Mouse (Mus musculus) forebrain, embryonic 16.5 days (tissue): ENCODE measurements around the gene Tspan15. TPM values are rescaled to one million over a fixed set of nuclear protein-coding genes. Genes with fewer than 3 reads are reported as not detected.

ENCODE experiments used
- ATAC-seq: fragments of 200-750 bp; cut with Nextera tagmentation; 2 replicates; pipeline ENCODE4 v1.8.0; 2017; ENCODE audit warnings: mild to moderate bottlenecking, moderate library complexity
- H3K27ac ChIP-seq: fragments of 300-500 bp; sonication (generic); 2 replicates; pipeline ENCODE4 v1.5.1; 2014; ENCODE audit warnings: low read length, control low read depth
- H3K27me3 ChIP-seq: fragments of 300-500 bp; sonication (generic); replicated peaks from 2 replicates; pipeline ENCODE4 v1.6.1; 2014; ENCODE audit warnings: low read length; ENCODE audit not compliant: control insufficient read depth, insufficient read depth
- H3K36me3 ChIP-seq: fragments of 300-500 bp; sonication (generic); 2 replicates; pipeline ENCODE4 v1.6.1; 2014; ENCODE audit not compliant: control insufficient read depth, insufficient read depth
- H3K4me1 ChIP-seq: fragments of 300-500 bp; sonication (generic); replicated peaks from 2 replicates; pipeline ENCODE4 v1.6.1; 2014; ENCODE audit warnings: low read length; ENCODE audit not compliant: control insufficient read depth, insufficient read depth
- H3K4me2 ChIP-seq: fragments of 300-500 bp; sonication (generic); 2 replicates; pipeline ENCODE4 v1.6.1; 2014; ENCODE audit warnings: mild to moderate bottlenecking, low read length, control low read depth
- H3K4me3 ChIP-seq: fragments of 300-500 bp; sonication (generic); replicated peaks from 2 replicates; pipeline ENCODE4 v1.5.1; 2014; ENCODE audit warnings: mild to moderate bottlenecking, low read length, control low read depth
- H3K9ac ChIP-seq: fragments of 300-500 bp; sonication (generic); replicated peaks from 2 replicates; pipeline ENCODE4 v1.6.1; 2014; ENCODE audit warnings: low read depth, low read length, control low read depth
- H3K9me3 ChIP-seq: fragments of 300-500 bp; sonication (generic); 2 replicates; pipeline ENCODE4 v1.6.1; 2016; ENCODE audit warnings: low read length; ENCODE audit not compliant: control insufficient read depth
- WGBS: fragments of 180-500 bp; shearing (Covaris S2); extraction: QIAGEN DNeasy Blood & Tissue Kit; methylation state at CpG from one replicate; pipeline ENCODE4 v1.1.7; 2014; 5-methylcytosine and 5-hydroxymethylcytosine counted together
- polyA plus RNA-seq: library from polyadenylated mRNA; unstranded; fragments of >200 nt; fragmentation: Nextera tagmentation; extraction: Ambion mirVana; gene quantifications from 2 replicates; pipeline ENCODE4 v1.2.1, GENCODE M21; 2015

Gene Tspan15
- polyA plus RNA-seq, 1 experiment from 2014 or later, result 15.4 TPM

DNA sequence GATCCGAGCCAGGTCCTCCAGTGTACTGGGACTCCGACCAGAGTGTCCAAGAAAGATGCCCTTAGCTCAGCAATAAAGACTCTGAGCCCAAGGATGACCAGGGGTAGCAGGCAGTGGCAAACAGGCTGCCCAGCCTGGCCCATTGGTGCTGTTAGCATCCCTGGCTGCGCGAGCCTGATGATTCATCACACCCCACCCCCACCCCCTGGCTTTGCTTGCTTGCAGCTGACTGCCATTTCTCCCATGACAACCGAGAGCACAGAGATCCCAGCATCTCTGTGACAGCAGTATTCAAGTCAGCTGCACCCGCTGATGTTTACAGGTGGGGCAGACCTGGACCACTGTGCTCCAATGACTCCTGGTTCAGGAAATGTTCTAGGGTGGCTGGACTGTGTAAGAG is 28.5 kb downstream of the Tspan15 start:
- 86% methylated on average over 6 of the region's 6 CpGs for WGBS
- H3K36me3 ChIP-seq, result no peaks in the 10 kb centered on the region
- no peak overlapping the region for H3K4me3 ChIP-seq
- no peak overlapping the region for H3K27ac ChIP-seq
- no peak for ATAC-seq
- no peak overlapping the region for H3K4me2 ChIP-seq
- no peaks in the 10 kb centered on the region for H3K27me3 ChIP-seq
- no peaks in the 10 kb centered on the region for H3K9me3 ChIP-seq
- no peaks in the 10 kb centered on the region for H3K4me1 ChIP-seq
- H3K9ac ChIP-seq, result no peak overlapping the region

DNA sequence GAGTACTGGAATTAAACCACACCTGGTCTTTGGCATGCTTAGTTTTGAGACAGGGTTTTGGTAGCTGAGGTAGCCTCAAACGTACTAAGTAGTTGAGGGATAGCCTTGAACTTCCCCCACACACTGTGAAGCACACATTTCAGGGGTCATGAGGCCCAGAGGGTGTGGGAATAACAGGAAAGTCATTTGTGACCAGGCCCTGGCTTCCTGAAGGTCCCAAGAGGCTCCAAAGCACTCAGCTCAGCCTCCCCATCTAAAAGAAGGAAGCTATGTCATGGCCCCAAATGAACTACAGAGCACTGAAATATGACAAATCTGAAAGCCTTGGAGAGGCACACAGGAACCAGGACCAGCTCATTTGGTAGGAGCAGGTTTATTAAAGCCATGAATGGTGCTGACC is 32.2 kb downstream of the Tspan15 start:
- Histone ChIP-seq H3K4me2 (no peak overlapping the region), H3K4me1 (peaks cover 11% of the 10 kb centered on the region), H3K27me3 (no peaks in the 10 kb centered on the region), H3K36me3 (no peaks in the 10 kb centered on the region), H3K27ac (no peak overlapping the region), H3K4me3 (no peak overlapping the region), H3K9me3 (no peaks in the 10 kb centered on the region), H3K9ac (no peak overlapping the region)
- ATAC-seq, result no peak
- WGBS, result 73% methylated on average over 1 of the region's 1 CpGs

GRCm38 (mm10) chr10:62197403-62197802 is 33.6 kb downstream of the Tspan15 start:
- Histone ChIP-seq H3K4me3 (no peak overlapping the region), H3K9me3 (no peaks in the 10 kb centered on the region), H3K27me3 (no peaks in the 10 kb centered on the region), H3K27ac (no peak overlapping the region), H3K36me3 (no peaks in the 10 kb centered on the region), H3K4me1 (peaks cover 24% of the 10 kb centered on the region), H3K4me2 (no peak overlapping the region), H3K9ac (no peak overlapping the region)
- 64% methylated on average over 4 of the region's 4 CpGs for WGBS
- no peak for ATAC-seq

- Histone ChIP-seq H3K9ac (no peak overlapping the region), H3K27ac (no peak overlapping the region), H3K4me2 (no peak overlapping the region), H3K4me3 (no peak overlapping the region), H3K4me1 (peaks cover 24% of the 10 kb centered on the region), H3K27me3 (no peaks in the 10 kb centered on the region), H3K36me3 (no peaks in the 10 kb centered on the region), H3K9me3 (no peaks in the 10 kb centered on the region)
- ATAC-seq, result no peak
- whole genome bisulfite sequencing, result 72% methylated on average over 7 of the region's 7 CpGs
These were observed 35.7 kb downstream of the Tspan15 start for GRCm38 (mm10) chr10:62195376-62195775.

GRCm38 (mm10) chr10:62194946-62195345 is 36.1 kb downstream of the Tspan15 start:
- H3K27me3 ChIP-seq, result no peaks in the 10 kb centered on the region
- no peak overlapping the region for H3K27ac ChIP-seq
- H3K4me1 ChIP-seq, result peaks cover 24% of the 10 kb centered on the region
- ATAC-seq, result no peak
- H3K4me2 ChIP-seq, result no peak overlapping the region
- H3K9me3 ChIP-seq, result no peaks in the 10 kb centered on the region
- H3K36me3 ChIP-seq, result no peaks in the 10 kb centered on the region
- H3K4me3 ChIP-seq, result no peak overlapping the region
- no peak overlapping the region for H3K9ac ChIP-seq
- 74% methylated on average over 6 of the region's 6 CpGs for WGBS

DNA sequence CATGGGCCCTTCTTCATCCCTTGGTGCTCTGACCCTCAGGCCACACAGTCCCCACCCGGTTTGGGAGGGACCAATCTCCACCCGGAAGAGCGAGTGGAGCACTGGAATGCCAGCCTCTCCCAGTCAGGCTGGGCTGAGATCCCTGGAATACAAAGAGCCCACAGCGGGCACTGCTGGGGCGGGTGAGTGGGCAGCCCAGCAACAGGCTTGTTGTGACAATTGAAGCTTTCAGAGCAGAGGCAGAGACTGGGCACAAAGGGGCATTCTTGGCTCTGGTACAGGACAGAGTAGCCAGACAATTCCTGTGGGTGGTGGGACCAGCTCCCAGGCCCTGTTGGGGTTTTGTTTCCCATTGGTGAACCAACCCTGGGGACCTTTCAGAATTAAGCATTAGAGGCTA is 36.6 kb downstream of the Tspan15 start:
- H3K27me3 ChIP-seq, result no peaks in the 10 kb centered on the region
- ATAC-seq, result peak; percentile 88
- no peaks in the 10 kb centered on the region for H3K9me3 ChIP-seq
- H3K27ac ChIP-seq, result 0 out of 2 replicates have a peak overlapping the region, but pooled peaks have one; percentile 32
- peaks cover 24% of the 10 kb centered on the region for H3K4me1 ChIP-seq
- H3K4me2 ChIP-seq, result no peak overlapping the region
- H3K9ac ChIP-seq, result no peak overlapping the region
- no peak overlapping the region for H3K4me3 ChIP-seq
- WGBS, result 29% methylated on average over 5 of the region's 5 CpGs
- no peaks in the 10 kb centered on the region for H3K36me3 ChIP-seq

DNA sequence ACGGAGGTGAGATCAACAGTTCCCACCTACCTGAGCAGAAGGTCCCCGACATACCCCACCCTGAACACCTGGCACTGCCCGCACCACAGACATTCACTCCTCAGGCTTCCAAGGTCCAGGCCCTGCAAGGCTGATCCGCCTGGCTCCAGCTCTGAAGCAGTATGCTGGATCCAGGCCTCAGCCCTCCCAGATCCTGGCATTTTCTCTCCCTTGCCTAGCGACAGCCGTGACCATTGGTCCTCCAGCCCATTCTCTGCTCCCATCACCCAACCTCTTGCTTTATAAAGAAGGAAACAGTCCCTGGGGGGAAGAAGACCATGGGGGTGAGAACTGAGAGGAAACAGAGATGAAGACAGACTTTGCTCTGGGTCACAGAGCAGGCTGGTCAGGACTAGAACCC is 37.0 kb downstream of the Tspan15 start:
- Histone ChIP-seq H3K36me3 (no peaks in the 10 kb centered on the region), H3K27me3 (no peaks in the 10 kb centered on the region), H3K9ac (no peak overlapping the region), H3K4me2 (no peak overlapping the region), H3K4me1 (peaks cover 24% of the 10 kb centered on the region), H3K27ac (0 out of 2 replicates have a peak overlapping the region, but pooled peaks have one; percentile 32), H3K9me3 (no peaks in the 10 kb centered on the region), H3K4me3 (no peak overlapping the region)
- ATAC-seq, result peak; percentile 41; the same call in 1 of the 2 replicates
- 70% methylated on average over 6 of the region's 6 CpGs for WGBS

DNA sequence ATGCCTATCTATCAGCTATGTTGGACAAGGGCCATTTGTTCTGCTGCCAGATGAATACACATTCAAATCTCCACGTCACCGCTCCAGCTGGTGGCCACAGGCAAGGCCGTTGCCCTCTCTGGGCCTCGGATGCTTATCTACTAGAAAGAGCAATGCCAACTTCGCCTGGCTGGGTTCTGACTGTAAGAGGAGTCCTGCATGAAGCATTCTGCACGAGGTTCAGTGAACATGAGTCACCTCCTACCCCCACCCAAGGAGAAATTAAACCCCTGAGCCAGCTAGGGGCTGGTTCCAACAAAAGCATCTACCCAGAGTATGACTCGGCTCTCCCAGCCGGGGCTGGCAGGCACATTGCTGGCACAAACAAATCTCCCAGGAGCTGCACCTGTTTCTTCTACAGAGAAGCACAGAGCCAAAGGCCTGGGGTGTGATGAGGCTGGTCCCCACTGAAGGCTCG is 38.3 kb downstream of the Tspan15 start:
- Histone ChIP-seq H3K4me1 (peaks cover 24% of the 10 kb centered on the region), H3K4me2 (no peak overlapping the region), H3K4me3 (no peak overlapping the region), H3K27me3 (no peaks in the 10 kb centered on the region), H3K36me3 (no peaks in the 10 kb centered on the region), H3K9me3 (no peaks in the 10 kb centered on the region), H3K9ac (no peak overlapping the region), H3K27ac (no peak overlapping the region)
- peak; percentile 61 for ATAC-seq
- 38% methylated on average over 9 of the region's 9 CpGs for WGBS

- H3K27ac ChIP-seq, result no peak overlapping the region
- H3K27me3 ChIP-seq, result no peaks in the 10 kb centered on the region
- 87% methylated on average over 7 of the region's 7 CpGs for WGBS
These were observed 40.2 kb downstream of the Tspan15 start for GRCm38 (mm10) chr10:62190821-62191220.

DNA sequence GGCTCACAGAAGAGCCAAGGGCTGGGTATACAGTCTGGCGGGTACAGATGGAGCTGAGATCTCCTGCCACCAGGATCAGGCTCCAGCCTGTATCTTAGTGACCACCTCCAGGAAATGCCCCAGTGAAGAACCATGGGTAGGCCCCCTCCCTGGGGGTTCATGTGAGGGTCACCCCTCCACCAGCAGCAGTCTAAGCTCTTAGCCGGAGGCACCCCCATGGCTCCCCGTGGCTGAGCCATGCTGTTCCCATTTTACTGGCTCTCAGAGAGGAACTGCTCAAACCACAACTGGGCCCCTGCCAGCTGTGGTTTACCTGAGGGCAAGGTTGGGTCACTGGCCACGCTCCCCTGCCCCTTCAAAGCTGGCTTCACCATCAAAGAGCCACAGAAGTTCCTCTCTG is 41.1 kb downstream of the Tspan15 start:
- H3K9me3 ChIP-seq, result no peaks in the 10 kb centered on the region
- no peak overlapping the region for H3K27ac ChIP-seq
- peaks cover 22% of the 10 kb centered on the region for H3K4me1 ChIP-seq
- no peak overlapping the region for H3K9ac ChIP-seq
- H3K27me3 ChIP-seq, result no peaks in the 10 kb centered on the region
- WGBS, result 80% methylated on average over 4 of the region's 4 CpGs
- H3K36me3 ChIP-seq, result no peaks in the 10 kb centered on the region
- H3K4me3 ChIP-seq, result no peak overlapping the region
- no peak overlapping the region for H3K4me2 ChIP-seq
- ATAC-seq, result no peak

More at GRCm38 (mm10) chr10:62190821-62191220, 40.2 kb downstream of the Tspan15 start:
- no peak overlapping the region for H3K4me2 ChIP-seq
- H3K9ac ChIP-seq, result no peak overlapping the region
- H3K9me3 ChIP-seq, result no peaks in the 10 kb centered on the region
- no peaks in the 10 kb centered on the region for H3K36me3 ChIP-seq
- peaks cover 24% of the 10 kb centered on the region for H3K4me1 ChIP-seq
- no peak overlapping the region for H3K4me3 ChIP-seq
- ATAC-seq, result no peak
